Mouse (Mus musculus) liver, postnatal 0 days (tissue): Measurements from ENCODE around the gene Ugt2b34.

Experiments
- CTCF ChIP-seq: sonication (generic); IDR thresholded peaks from 2 replicates; pipeline ENCODE4 v1.5.1; 2016; ENCODE audit warnings: antibody characterized with exemption, low read depth
- EP300 ChIP-seq: IDR thresholded peaks from 2 replicates; pipeline ENCODE4 v1.6.1; 2016; ENCODE audit warnings: antibody characterized with exemption, low read depth, mild to moderate bottlenecking

DNA sequence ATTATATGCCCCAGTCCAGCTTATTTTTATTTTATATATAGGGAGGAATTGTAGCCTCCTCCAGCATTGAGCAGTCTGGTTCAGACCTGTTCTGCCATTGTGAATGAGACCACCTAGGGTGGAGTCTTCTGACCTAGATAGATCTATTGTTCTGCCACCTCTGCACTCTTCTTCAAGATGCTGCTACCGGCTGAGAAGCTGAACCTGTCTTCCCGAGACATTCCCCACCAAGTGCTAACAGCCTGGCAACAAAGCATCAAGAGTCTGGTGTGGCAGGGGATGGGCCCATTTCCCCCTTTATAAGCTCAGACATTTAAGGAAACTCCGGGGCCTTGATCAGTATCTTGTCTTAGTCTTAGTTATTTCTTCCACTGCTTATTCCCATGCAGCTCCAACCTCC lies 48.4 kb downstream of the Ugt2b34 start:
- TF ChIP-seq CTCF (no peak), EP300 (no peak)
